Mouse (Mus musculus) cortical plate, adult 2 months (tissue): Measurements from ENCODE around the gene Mllt10.

Source experiments
- CTCF ChIP-seq: fragments of 200-500 bp; IDR thresholded peaks from 2 replicates; pipeline ENCODE4 v1.5.1; 2011; ENCODE audit warnings: mild to moderate bottlenecking, control low read depth, low read length; ENCODE audit not compliant: insufficient read depth; ENCODE audit errors: extremely low read depth
- POLR2A ChIP-seq: fragments of 200-500 bp; IDR thresholded peaks from 2 replicates; pipeline ENCODE4 v1.6.1; 2011; ENCODE audit warnings: mild to moderate bottlenecking, low read length, control low read depth; ENCODE audit not compliant: insufficient read depth; ENCODE audit errors: extremely low read depth

DNA sequence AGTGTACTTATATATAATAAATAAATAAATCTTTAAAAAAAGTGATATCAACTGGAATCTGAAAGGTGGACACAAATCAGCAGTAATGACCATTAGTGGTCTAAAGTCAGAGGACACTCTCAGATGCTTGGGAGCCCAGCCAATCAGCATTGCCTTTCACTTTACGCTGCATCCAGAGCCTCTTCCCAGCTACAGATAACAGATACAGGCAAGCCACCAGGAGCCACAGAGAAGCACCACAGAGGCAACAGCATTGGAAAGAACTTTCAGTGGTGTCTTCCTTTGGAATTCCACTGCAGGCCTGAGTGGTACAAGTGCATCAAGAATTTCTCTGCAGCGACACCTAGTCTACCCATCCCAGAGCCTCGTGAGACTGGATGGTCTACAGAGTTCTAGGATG, 42.2 kb upstream of the Mllt10 start:
- TF ChIP-seq CTCF (no peak), POLR2A (no peak)
